Mouse (Mus musculus): Measurements from ENCODE around the gene Arid5a. TPM values are rescaled to one million over a fixed set of nuclear protein-coding genes. Genes with fewer than 3 reads are reported as not detected.
A peak's percentile ranks its signal among the peaks of the same experiment; 100 is the strongest.

Gene Arid5a
- total RNA-seq, 2 experiments from 2014 or later: 12.6 to 14.9 TPM

GRCm38 (mm10) chr1:36326815-36327214 lies 19.3 kb downstream of the Arid5a start:
- peak; percentile 42 to 57 for DNase-seq

GRCm38 (mm10) chr1:36331743-36332142 lies 24.2 kb downstream of the Arid5a start:
- DNase-seq: no peak

DNA sequence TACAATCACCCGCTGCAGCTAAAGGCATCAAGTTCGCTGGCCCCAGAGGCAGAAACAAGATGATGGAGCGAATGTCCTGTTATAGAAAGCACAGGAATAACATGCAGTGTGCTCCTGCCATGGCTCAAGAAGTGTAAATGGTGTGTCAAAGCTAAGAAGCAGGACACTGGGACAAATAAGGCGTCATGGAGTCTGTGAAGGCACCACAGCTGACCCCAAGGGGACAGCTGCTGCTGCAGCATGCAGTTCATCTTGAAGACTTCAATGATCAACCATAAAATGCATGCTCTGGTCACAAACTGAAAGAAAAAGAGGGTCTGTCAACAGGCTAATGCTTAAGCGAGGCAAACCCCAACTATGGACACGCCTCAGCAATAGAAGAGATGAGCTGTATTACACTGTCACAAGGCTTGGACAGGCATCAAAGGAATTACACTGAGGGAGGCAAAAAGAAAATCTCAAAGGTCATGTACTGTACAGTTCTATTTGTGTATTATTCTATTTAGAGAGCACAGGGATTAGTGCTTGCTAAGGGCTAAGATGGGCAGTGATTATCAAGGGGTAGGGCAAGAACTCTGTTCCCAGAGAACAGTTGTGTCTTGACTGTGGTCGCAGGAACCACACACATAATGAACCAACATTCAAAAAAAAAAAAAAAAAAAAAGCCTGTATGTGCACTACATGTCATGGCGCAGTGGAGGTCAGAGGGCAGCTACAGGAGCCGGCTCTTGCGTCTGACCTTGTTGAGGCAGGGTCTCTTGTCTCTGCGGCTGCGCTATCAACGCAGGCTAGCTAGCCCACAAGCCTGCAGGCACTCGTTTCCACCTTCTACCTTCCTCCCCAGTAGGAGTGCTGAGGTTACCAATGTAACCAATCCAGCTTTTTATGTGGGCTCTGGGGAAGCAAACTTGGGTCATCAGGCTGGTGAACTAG lies 25.7 kb downstream of the Arid5a start:
- no peak for DNase-seq

- DNase-seq: no peak
Observed at GRCm38 (mm10) chr1:36342547-36342946, 35.0 kb downstream of the Arid5a start.

GRCm38 (mm10) chr1:36352351-36352750 lies 44.8 kb downstream of the Arid5a start:
- DNase-seq: peak; percentile 21 to 43

DNA sequence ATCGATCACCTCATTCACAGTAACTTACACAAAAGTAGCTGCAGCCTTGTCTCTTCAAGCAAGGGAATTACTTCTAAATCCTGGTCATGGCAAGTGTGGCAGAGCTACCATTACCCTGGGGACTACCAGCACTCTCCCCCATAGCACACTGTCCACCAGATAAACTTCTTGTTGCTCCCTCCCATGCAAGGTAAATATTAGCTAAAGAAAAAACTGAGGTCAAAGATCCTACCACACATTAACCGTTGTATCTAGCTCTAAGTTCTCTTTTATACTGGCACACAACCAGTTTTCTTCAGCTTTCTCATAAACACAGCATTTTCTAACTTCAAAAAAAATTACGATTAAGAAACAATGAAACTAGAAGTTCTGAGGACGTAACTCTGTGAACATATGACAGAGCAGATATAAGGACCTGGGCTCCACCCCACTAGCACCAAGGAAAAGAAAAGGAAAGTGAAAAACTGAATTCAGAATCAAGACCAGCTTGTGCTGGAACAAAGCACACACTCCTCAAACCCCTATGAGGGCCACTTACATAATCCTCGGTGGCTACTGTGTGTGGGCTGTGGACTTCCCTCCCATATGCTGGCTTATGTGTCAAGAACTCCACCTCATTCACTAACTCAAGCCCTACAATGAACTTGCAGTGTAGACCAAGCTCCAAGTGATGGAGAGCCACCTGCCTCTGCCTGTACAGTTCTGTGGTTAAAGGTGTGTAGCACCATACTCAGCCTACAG lies 49.6 kb downstream of the Arid5a start:
- DNase-seq: no peak

DNA sequence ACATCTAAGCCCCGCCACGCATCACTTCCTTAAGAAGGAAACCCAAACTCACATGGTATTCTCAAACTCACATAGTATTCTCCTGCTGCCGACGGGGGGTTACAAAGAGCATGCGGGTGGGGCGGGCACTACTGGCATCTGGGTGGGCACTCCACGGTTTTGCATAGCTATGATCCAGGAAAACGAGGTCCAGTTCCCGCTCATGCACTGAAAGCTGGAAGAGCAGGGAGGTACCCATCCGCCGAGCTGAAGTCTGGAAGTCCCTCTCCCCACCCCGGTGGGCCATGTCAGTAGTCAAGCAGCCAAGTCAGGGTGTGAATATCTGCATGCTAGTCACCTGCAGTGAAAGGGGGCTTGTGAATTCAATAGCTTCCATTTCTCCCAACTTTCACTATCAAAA lies 60.2 kb downstream of the Arid5a start:
- DNase-seq: no peak

- DNase-seq: peak in 1 of 2 experiments; percentile 24
Observed at GRCm38 (mm10) chr1:36368112-36368968, 60.8 kb downstream of the Arid5a start.

DNA sequence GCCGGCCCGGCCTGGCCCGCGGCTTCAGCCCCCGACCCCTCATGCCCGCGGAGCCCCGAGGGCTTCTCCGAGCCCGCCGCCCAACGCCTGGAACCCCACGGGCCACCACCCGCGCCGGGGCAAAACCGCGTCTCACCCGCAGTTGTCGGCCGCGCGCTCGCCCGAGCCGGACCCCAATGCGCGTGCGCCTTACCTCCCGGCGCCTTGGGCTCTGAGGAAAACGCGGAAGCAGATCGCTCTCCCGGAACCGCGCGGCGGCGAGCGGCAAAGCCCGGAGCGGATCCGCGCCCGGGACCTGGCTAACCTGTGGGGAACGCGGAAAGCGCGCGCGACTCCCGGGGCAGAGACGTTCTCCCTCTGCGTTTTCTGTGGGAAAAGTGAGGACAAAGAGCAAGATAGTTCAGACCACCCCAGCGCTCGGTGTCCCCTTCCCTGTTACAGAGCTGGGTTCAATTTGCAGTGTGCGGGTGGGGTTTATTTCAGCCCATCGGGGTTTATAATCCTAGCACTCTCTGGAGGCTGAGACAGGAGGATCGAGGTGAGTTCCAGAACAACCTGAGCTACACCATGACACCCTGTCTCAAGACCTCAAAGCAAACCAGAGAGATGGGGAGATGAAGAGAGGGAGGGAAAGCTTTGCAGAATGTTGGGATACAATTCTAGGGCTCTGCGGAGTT lies 61.6 kb downstream of the Arid5a start, which contains the start of gene Kansl3:
Gene Kansl3, minus strand, starts transcription at position 213 of the 677 bp plus-strand sequence.
- peak; percentile 86 for DNase-seq

- no peak for DNase-seq
Observed at GRCm38 (mm10) chr1:36370918-36371317, 63.4 kb downstream of the Arid5a start.

DNA sequence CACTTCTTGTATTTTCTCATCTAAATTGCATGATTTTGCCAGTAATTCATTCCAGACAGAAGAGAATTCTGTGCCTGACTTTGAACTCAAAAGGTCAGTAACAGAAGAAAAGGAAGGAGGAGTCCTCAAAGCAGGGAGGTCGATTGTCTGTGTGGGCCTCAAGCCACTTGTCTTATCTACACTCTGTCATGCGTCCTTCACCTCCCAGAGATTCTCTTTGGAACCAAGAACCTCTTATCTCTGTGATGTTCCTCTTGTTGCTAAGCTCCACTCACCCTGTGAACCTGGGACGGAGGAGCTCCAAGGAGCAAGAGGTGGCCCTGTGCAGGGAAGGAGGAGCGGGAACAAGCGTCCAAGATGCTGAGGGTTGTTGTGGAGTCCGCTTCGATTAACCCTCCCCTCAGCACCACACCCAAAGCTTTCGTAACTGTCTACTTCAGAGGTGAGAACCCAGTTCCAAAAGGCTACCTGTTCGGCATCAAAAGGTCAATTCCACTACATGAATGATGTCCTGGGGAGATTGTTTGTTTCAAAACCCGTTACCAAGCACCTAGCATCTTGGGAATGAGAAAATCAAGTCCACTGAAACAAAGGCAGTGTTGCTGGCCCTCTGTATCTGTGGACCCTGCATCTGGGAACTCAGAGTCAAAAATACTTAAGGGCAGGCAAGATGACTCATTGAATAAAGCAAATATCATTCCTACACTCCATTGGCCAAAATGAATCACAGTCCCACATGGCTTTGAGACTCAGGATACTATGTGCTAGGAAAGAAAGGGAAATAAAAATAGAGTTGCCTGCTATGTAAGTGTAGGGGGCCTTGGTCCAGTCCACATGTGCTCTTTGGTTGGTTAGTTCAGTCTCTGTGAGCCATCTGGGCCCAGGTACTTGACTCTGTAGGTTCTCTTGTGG lies 64.7 kb downstream of the Arid5a start, which contains the start of gene Fer1l5:
Gene Fer1l5, plus strand, starts transcription at position 358 of the 912 bp plus-strand sequence.
- no peak for DNase-seq

Small RNA genes lying within 50 kb of the gene (microRNA-seq; reads per million reads assigned to microRNA genes)
- gene Mir6898: 0.60 to 0.63 reads per million in 2 experiments

Other genes starting within 250 kb of the Arid5a start
- 10 to 100 TPM; 38.7 to 39.9 TPM for gene Hs6st1, start 239.3 kb upstream of the Arid5a start, total RNA-seq (2021)
- gene Uggt1, start 63.0 kb upstream of the Arid5a start, total RNA-seq (2021): 10 to 100 TPM; 43.9 to 48.1 TPM
- under 1 TPM; 0.51 to 0.67 TPM for gene Neurl3, start 33.1 kb upstream of the Arid5a start, total RNA-seq (2021)
- 10 to 100 TPM; 70.3 to 74.4 TPM for gene Kansl3, start 61.4 kb downstream of the Arid5a start, total RNA-seq (2021)
- not detected for gene Fer1l5, start 64.6 kb downstream of the Arid5a start, total RNA-seq (2021)
- gene Lman2l, start 137.5 kb downstream of the Arid5a start, total RNA-seq (2021): 10 to 100 TPM; 77.4 to 78.5 TPM
- 10 to 100 TPM; 15.4 to 17.0 TPM for gene Cnnm4, start 163.9 kb downstream of the Arid5a start, total RNA-seq (2021)
- 10 to 100 TPM; 29.0 to 39.0 TPM for gene Cnnm3, start 204.1 kb downstream of the Arid5a start, total RNA-seq (2021)
- 1 to 10 TPM; 7.9 to 8.5 TPM for gene Ankrd23, start 229.2 kb downstream of the Arid5a start, total RNA-seq (2021)
- gene Gm42417, start 231.7 kb downstream of the Arid5a start, total RNA-seq (2021): not detected
- gene Ankrd39, start 239.7 kb downstream of the Arid5a start, total RNA-seq (2021): 10 to 100 TPM; 11.9 to 12.6 TPM